Mouse (Mus musculus): Measurements from ENCODE around the gene Dync1i2. TPM values are rescaled to one million over a fixed set of nuclear protein-coding genes. Genes with fewer than 3 reads are reported as not detected.
A peak's percentile ranks its signal among the peaks of the same experiment; 100 is the strongest.

Dync1i2 gene
- polyA plus RNA-seq, 1 experiment from 2014 or later = 199 TPM

- no peak for ATAC-seq
Measured at GRCm38 (mm10) chr2:71179716-71180115, 31.8 kb upstream of the Dync1i2 start.

GRCm38 (mm10) chr2:71180566-71181217 is 30.8 kb upstream of the Dync1i2 start:
- Histone ChIP-seq H3K9ac (ENCODE audit: low read depth, low read length) (no peak overlapping the region), H3K4me1 (ENCODE audit: control insufficient read depth, insufficient read depth, low read length) (no peaks in the 10 kb centered on the region), H3K27ac (ENCODE audit: low read length) (no peak overlapping the region), H3K4me2 (ENCODE audit: low read length) (no peak overlapping the region), H3K27me3 (ENCODE audit: control insufficient read depth, insufficient read depth, low read depth, low read length) (no peaks in the 10 kb centered on the region), H3K9me3 (replicated peaks; ENCODE audit: control insufficient read depth, low read length, poor library complexity, severe bottlenecking) (peaks cover 6% of the 10 kb centered on the region; the same call in 1 of the 2 replicates), H3K4me3 (ENCODE audit: low read depth, low read length) (no peak overlapping the region), H3K36me3 (ENCODE audit: control insufficient read depth, insufficient read depth, low read length) (no peaks in the 10 kb centered on the region)
- WGBS = 66% methylated on average over 8 of the region's 8 CpGs
- no peak for ATAC-seq

More at GRCm38 (mm10) chr2:71179716-71180115, 31.8 kb upstream of the Dync1i2 start:
- Histone ChIP-seq H3K27ac (ENCODE audit: low read length) (no peak overlapping the region), H3K4me1 (ENCODE audit: control insufficient read depth, insufficient read depth, low read length) (no peaks in the 10 kb centered on the region), H3K36me3 (ENCODE audit: control insufficient read depth, insufficient read depth, low read length) (no peaks in the 10 kb centered on the region), H3K9me3 (replicated peaks; ENCODE audit: control insufficient read depth, low read length, poor library complexity, severe bottlenecking) (peaks cover 6% of the 10 kb centered on the region; the same call in 1 of the 2 replicates), H3K4me2 (ENCODE audit: low read length) (no peak overlapping the region), H3K4me3 (ENCODE audit: low read depth, low read length) (no peak overlapping the region), H3K9ac (ENCODE audit: low read depth, low read length) (no peak overlapping the region), H3K27me3 (ENCODE audit: control insufficient read depth, insufficient read depth, low read depth, low read length) (no peaks in the 10 kb centered on the region)
- 92% methylated on average over 10 of the region's 10 CpGs for WGBS

GRCm38 (mm10) chr2:71187950-71188349 is 23.6 kb upstream of the Dync1i2 start:
- Histone ChIP-seq H3K4me2 (ENCODE audit: low read length) (no peak overlapping the region), H3K36me3 (ENCODE audit: control insufficient read depth, insufficient read depth, low read length) (no peaks in the 10 kb centered on the region), H3K27me3 (ENCODE audit: control insufficient read depth, insufficient read depth, low read depth, low read length) (no peaks in the 10 kb centered on the region), H3K27ac (ENCODE audit: low read length) (no peak overlapping the region), H3K4me1 (ENCODE audit: control insufficient read depth, insufficient read depth, low read length) (peaks cover 13% of the 10 kb centered on the region), H3K4me3 (ENCODE audit: low read depth, low read length) (no peak overlapping the region), H3K9ac (ENCODE audit: low read depth, low read length) (no peak overlapping the region), H3K9me3 (replicated peaks; ENCODE audit: control insufficient read depth, low read length, poor library complexity, severe bottlenecking) (no peaks in the 10 kb centered on the region)
- no peak for ATAC-seq
- 71% methylated on average over 3 of the region's 3 CpGs for WGBS

GRCm38 (mm10) chr2:71188861-71189260 is 22.6 kb upstream of the Dync1i2 start:
- H3K27me3 ChIP-seq (ENCODE audit: control insufficient read depth, insufficient read depth, low read depth, low read length) = no peaks in the 10 kb centered on the region
- H3K36me3 ChIP-seq (ENCODE audit: control insufficient read depth, insufficient read depth, low read length) = no peaks in the 10 kb centered on the region
- H3K4me3 ChIP-seq (ENCODE audit: low read depth, low read length) = no peak overlapping the region
- H3K4me1 ChIP-seq (ENCODE audit: control insufficient read depth, insufficient read depth, low read length) = peaks cover 13% of the 10 kb centered on the region
- no peak overlapping the region for H3K27ac ChIP-seq (ENCODE audit: low read length)
- no peak overlapping the region for H3K9ac ChIP-seq (ENCODE audit: low read depth, low read length)
- H3K4me2 ChIP-seq (ENCODE audit: low read length) = no peak overlapping the region
- ATAC-seq = no peak
- 37% methylated on average over 2 of the region's 2 CpGs for WGBS
- no peaks in the 10 kb centered on the region for H3K9me3 ChIP-seq (replicated peaks; ENCODE audit: control insufficient read depth, low read length, poor library complexity, severe bottlenecking)

GRCm38 (mm10) chr2:71191391-71192194 is 19.9 kb upstream of the Dync1i2 start:
- peak overlapping the region; percentile 13; the same call in 1 of the 2 replicates for H3K9ac ChIP-seq (ENCODE audit: low read depth, low read length)
- H3K27me3 ChIP-seq (ENCODE audit: control insufficient read depth, insufficient read depth, low read depth, low read length) = no peaks in the 10 kb centered on the region
- peak overlapping the region; percentile 9; the same call in 1 of the 2 replicates for H3K4me3 ChIP-seq (ENCODE audit: low read depth, low read length)
- H3K4me2 ChIP-seq (ENCODE audit: low read length) = peak overlapping the region; percentile 46
- peak overlapping the region; percentile 4; the same call in 1 of the 2 replicates for H3K27ac ChIP-seq (ENCODE audit: low read length)
- peak; percentile 65 for ATAC-seq
- H3K36me3 ChIP-seq (ENCODE audit: control insufficient read depth, insufficient read depth, low read length) = no peaks in the 10 kb centered on the region
- peaks cover 18% of the 10 kb centered on the region for H3K4me1 ChIP-seq (ENCODE audit: control insufficient read depth, insufficient read depth, low read length)
- WGBS = 6% methylated on average over 16 of the region's 16 CpGs
- no peaks in the 10 kb centered on the region for H3K9me3 ChIP-seq (replicated peaks; ENCODE audit: control insufficient read depth, low read length, poor library complexity, severe bottlenecking)

- peak; percentile 62 for ATAC-seq
- no peak overlapping the region for H3K9ac ChIP-seq (ENCODE audit: low read depth, low read length)
- WGBS = 17% methylated on average over 17 of the region's 17 CpGs
Measured at GRCm38 (mm10) chr2:71192195-71192807, 19.2 kb upstream of the Dync1i2 start.

GRCm38 (mm10) chr2:71194137-71194960 is 17.2 kb upstream of the Dync1i2 start:
- no peak overlapping the region for H3K9ac ChIP-seq (ENCODE audit: low read depth, low read length)
- peaks cover 18% of the 10 kb centered on the region for H3K4me1 ChIP-seq (ENCODE audit: control insufficient read depth, insufficient read depth, low read length)
- H3K36me3 ChIP-seq (ENCODE audit: control insufficient read depth, insufficient read depth, low read length) = no peaks in the 10 kb centered on the region
- H3K4me3 ChIP-seq (ENCODE audit: low read depth, low read length) = no peak overlapping the region
- H3K4me2 ChIP-seq (ENCODE audit: low read length) = no peak overlapping the region
- WGBS = 36% methylated on average over 10 of the region's 10 CpGs
- H3K27ac ChIP-seq (ENCODE audit: low read length) = no peak overlapping the region
- ATAC-seq = no peak
- no peaks in the 10 kb centered on the region for H3K9me3 ChIP-seq (replicated peaks; ENCODE audit: control insufficient read depth, low read length, poor library complexity, severe bottlenecking)
- no peaks in the 10 kb centered on the region for H3K27me3 ChIP-seq (ENCODE audit: control insufficient read depth, insufficient read depth, low read depth, low read length)

More at GRCm38 (mm10) chr2:71192195-71192807, 19.2 kb upstream of the Dync1i2 start:
- H3K4me3 ChIP-seq (ENCODE audit: low read depth, low read length) = no peak overlapping the region
- peaks cover 18% of the 10 kb centered on the region for H3K4me1 ChIP-seq (ENCODE audit: control insufficient read depth, insufficient read depth, low read length)
- no peaks in the 10 kb centered on the region for H3K36me3 ChIP-seq (ENCODE audit: control insufficient read depth, insufficient read depth, low read length)
- no peaks in the 10 kb centered on the region for H3K9me3 ChIP-seq (replicated peaks; ENCODE audit: control insufficient read depth, low read length, poor library complexity, severe bottlenecking)
- no peak overlapping the region; the same call in 1 of the 2 replicates for H3K27ac ChIP-seq (ENCODE audit: low read length)
- H3K4me2 ChIP-seq (ENCODE audit: low read length) = peak overlapping the region; percentile 46
- no peaks in the 10 kb centered on the region for H3K27me3 ChIP-seq (ENCODE audit: control insufficient read depth, insufficient read depth, low read depth, low read length)

- no peak overlapping the region for H3K9ac ChIP-seq (ENCODE audit: low read depth, low read length)
- 0 out of 2 replicates have a peak, but pooled peaks cover 7% of the 10 kb centered on the region for H3K4me1 ChIP-seq (ENCODE audit: control insufficient read depth, insufficient read depth, low read length)
- WGBS = 83% methylated on average over 4 of the region's 4 CpGs
- H3K27ac ChIP-seq (ENCODE audit: low read length) = no peak overlapping the region
- H3K27me3 ChIP-seq (ENCODE audit: control insufficient read depth, insufficient read depth, low read depth, low read length) = no peaks in the 10 kb centered on the region
- no peak for ATAC-seq
- no peak overlapping the region for H3K4me2 ChIP-seq (ENCODE audit: low read length)
- no peaks in the 10 kb centered on the region for H3K9me3 ChIP-seq (replicated peaks; ENCODE audit: control insufficient read depth, low read length, poor library complexity, severe bottlenecking)
- no peaks in the 10 kb centered on the region for H3K36me3 ChIP-seq (ENCODE audit: control insufficient read depth, insufficient read depth, low read length)
- no peak overlapping the region for H3K4me3 ChIP-seq (ENCODE audit: low read depth, low read length)
Measured at GRCm38 (mm10) chr2:71196947-71197346, 14.6 kb upstream of the Dync1i2 start.

Measured in midbrain, embryonic 16.5 days (tissue).